Mouse (Mus musculus): ENCODE measurements around the gene Rslcan18. TPM values are rescaled to one million over a fixed set of nuclear protein-coding genes. Genes with fewer than 3 reads are reported as not detected.

Rslcan18 gene
- 0.08 and 0.14 TPM in 2 replicates for polyA plus RNA-seq (2015; fragmentation: Nextera tagmentation; extraction: Ambion mirVana)

DNA sequence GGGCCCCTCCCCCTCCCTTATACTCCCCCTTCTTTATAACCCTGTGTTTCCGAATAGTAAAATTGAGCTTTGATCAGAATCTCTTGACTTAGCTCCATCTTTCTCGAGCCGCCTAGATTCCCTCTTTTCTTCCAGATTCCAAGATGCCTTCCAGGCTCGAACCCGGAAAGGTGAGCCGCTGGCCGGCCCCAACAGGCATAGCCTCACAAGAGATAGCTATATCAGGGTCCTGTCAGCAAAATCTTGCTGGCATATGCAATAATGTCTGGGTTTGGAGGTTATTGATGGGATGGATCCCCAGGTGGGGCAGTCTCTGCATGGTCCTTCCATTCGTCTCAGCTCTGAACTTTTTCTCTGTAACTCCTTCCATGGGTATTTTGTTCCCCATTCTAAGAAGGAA, at the start of gene Rslcan18:
Gene Rslcan18 (minus strand): TSS at position 101 of the 400 bp plus-strand sequence.

GRCm38 (mm10) chr13:67121360-67121759, 5.3 kb upstream of the Rslcan18 start, which contains the start of gene Zfp759:
Gene Zfp759 (plus strand): TSS chr13:67121660.

DNA sequence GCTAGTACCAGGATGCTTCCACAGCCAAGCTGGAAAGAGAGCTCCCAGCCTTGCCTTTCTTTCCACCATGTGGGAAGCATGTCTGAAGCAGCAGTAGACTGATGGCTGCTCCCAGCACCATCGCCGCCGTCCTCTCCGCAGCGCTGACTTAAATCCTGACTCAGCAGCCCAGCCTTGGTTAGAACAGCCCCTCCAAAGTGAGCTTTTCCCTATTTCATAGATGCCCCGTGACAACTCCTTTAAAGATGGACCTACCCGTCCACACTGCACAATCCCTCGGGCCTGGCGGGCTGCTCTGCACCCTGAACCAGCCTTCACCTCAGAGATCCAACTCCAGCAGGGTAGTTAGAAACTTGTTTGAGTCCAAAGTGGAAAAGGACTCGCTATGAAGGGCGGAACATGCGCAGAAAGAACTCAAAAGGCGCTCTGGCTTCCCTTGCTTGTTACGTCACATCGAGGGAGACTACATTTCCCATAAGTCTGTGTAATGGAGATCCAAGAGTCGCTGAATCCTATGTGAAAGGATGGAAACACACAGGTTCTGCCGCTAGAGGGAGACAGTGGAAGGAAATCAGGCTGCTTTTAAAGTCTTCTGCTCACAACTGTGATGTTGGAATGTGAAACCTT, 7.8 kb downstream of the Rslcan18 start, which contains the start of gene Gm28557:
Gene Gm28557 (minus strand): TSS at position 411 of the 627 bp plus-strand sequence.

GRCm38 (mm10) chr13:67097876-67098275, 18.2 kb downstream of the Rslcan18 start, which contains the start of gene Zfp708:
Gene Zfp708 (minus strand): TSS chr13:67097976.

GRCm38 (mm10) chr13:67060786-67061358, 55.2 kb downstream of the Rslcan18 start, which contains the start of gene Zfp712:
Gene Zfp712 (minus strand): TSS chr13:67061170.

Other genes with a start within 250 kb of the Rslcan18 start
- 0.80 and 1.2 TPM in 2 replicates for gene Gm10767, start 211.3 kb downstream of the Rslcan18 start, polyA plus RNA-seq (2015; fragmentation: Nextera tagmentation; extraction: Ambion mirVana)
- 1.1 and 1.2 TPM in 2 replicates for gene Zfp712, start 55.1 kb downstream of the Rslcan18 start, polyA plus RNA-seq (2015; fragmentation: Nextera tagmentation; extraction: Ambion mirVana)
- 1.7 and 1.8 TPM in 2 replicates for gene Zfp708, start 18.3 kb downstream of the Rslcan18 start, polyA plus RNA-seq (2015; fragmentation: Nextera tagmentation; extraction: Ambion mirVana)
- gene Gm28557, start 7.7 kb downstream of the Rslcan18 start, polyA plus RNA-seq (2015; fragmentation: Nextera tagmentation; extraction: Ambion mirVana) = 1.4 and 2.0 TPM in 2 replicates
- gene Zfp759, start 5.4 kb upstream of the Rslcan18 start, polyA plus RNA-seq (2015; fragmentation: Nextera tagmentation; extraction: Ambion mirVana) = 0.50 and 0.55 TPM in 2 replicates
- gene Rsl1, start 56.9 kb upstream of the Rslcan18 start, polyA plus RNA-seq (2015; fragmentation: Nextera tagmentation; extraction: Ambion mirVana) = 3.3 and 3.8 TPM in 2 replicates
- gene Zfp455, start 78.2 kb upstream of the Rslcan18 start, polyA plus RNA-seq (2015; fragmentation: Nextera tagmentation; extraction: Ambion mirVana) = 0.47 and 0.77 TPM in 2 replicates
- gene Zfp458, start 162.2 kb upstream of the Rslcan18 start, polyA plus RNA-seq (2015; fragmentation: Nextera tagmentation; extraction: Ambion mirVana) = 0.46 and 1.0 TPM in 2 replicates
- 0.30 TPM in 1 of 2 replicates, not detected in the other for gene Zfp457, start 190.2 kb upstream of the Rslcan18 start, polyA plus RNA-seq (2015; fragmentation: Nextera tagmentation; extraction: Ambion mirVana)
- gene Zfp595, start 216.3 kb upstream of the Rslcan18 start, polyA plus RNA-seq (2015; fragmentation: Nextera tagmentation; extraction: Ambion mirVana) = 1.1 TPM in 2 replicates
- gene Gm28044, start 244.3 kb upstream of the Rslcan18 start, polyA plus RNA-seq (2015; fragmentation: Nextera tagmentation; extraction: Ambion mirVana) = 0.52 TPM in 1 of 2 replicates, not detected in the other
- gene Zfp953, start 244.3 kb upstream of the Rslcan18 start, polyA plus RNA-seq (2015; fragmentation: Nextera tagmentation; extraction: Ambion mirVana) = 0.45 and 0.47 TPM in 2 replicates

Measured in urinary bladder, postnatal 0 days (tissue).